Mouse (Mus musculus): ENCODE data around the gene Ncor2. TPM values are rescaled to one million over a fixed set of nuclear protein-coding genes. Genes with fewer than 3 reads are reported as not detected.
"Not testable (repeated sequence)": the region's sequence is repeated elsewhere in the genome, so short reads cannot be mapped to it uniquely, and the experiment has no call there.

Ncor2 gene
- 100 to 1,000 TPM; 123 to 153 TPM for total RNA-seq (2021)
- long read RNA-seq, experiment 1, partial matches to known transcripts, result 37 of 64 reads
- long read RNA-seq, experiment 1, other reads (novel, unspliced or antisense), result 27 of 64 reads
- long read RNA-seq, experiment 2, partial matches to known transcripts, result 19 of 52 reads
- long read RNA-seq, experiment 2, other reads (novel, unspliced or antisense), result 31 of 52 reads

GRCm38 (mm10) chr5:125179007-125179734, at the start of gene Ncor2:
Gene Ncor2 (minus strand): TSS chr5:125179219.
- peak within 1 kb of the TSS; percentile 93 for H3K27ac ChIP-seq
- peak within 1 kb of the TSS; percentile 94 for H3K4me3 ChIP-seq
- DNase-seq, result peak; percentile 91
- intact Hi-C loops (cut with DNase I), result loop anchor here (2.0 kb wide), 1 partner anchor 38 kb away; no protein-coding TSS in a partner anchor
- no peak for TF ChIP-seq CTCF (IDR thresholded peaks at IDR 0.05)

DNA sequence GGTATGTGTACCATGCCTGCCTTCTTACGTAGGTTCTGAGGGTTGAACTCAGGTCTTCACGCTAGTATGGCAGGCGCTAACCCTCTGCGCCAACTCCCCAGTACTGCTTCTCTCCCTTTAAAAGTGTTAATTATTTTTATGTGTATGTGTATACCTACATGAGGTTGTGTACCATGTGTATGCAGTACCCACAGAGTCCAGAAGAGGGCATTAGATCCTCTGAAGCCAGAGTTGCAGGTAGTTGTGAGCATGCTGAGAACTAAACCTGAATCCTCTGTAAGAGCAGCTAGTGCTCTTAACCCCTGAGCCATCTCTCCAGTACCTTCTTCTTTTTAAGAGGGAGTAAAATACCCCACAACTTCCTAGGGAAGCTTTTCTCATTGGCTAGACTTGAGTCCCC, 48.7 kb upstream of the Ncor2 start:
- Histone ChIP-seq H3K27ac (no peak overlapping the region), H3K4me3 (no peak overlapping the region)
- peak; percentile 29; the same call in 1 of the 2 replicates for TF ChIP-seq CTCF (IDR thresholded peaks at IDR 0.05)
- DNase-seq, result no peak
- intact Hi-C loops (cut with DNase I), result no loop called here

GRCm38 (mm10) chr5:125226229-125226634, 47.2 kb upstream of the Ncor2 start:
- peak overlapping the region; percentile 63 for H3K27ac ChIP-seq
- peak; percentile 79 for DNase-seq
- no peak for TF ChIP-seq CTCF (IDR thresholded peaks at IDR 0.05)
- H3K4me3 ChIP-seq, result no peak overlapping the region
- intact Hi-C loops (cut with DNase I), result no loop called here

- Histone ChIP-seq H3K27ac (peak overlapping the region; percentile 63; the same call in 1 of the 2 replicates), H3K4me3 (no peak overlapping the region)
- TF ChIP-seq CTCF (IDR thresholded peaks at IDR 0.05), result no peak
- DNase-seq, result no peak
- intact Hi-C loops (cut with DNase I), result no loop called here
These were observed 45.9 kb upstream of the Ncor2 start for GRCm38 (mm10) chr5:125224925-125225324.

- no peak for DNase-seq
- Histone ChIP-seq H3K27ac (no peak overlapping the region), H3K4me3 (no peak overlapping the region)
- no peak for TF ChIP-seq CTCF (IDR thresholded peaks at IDR 0.05)
- intact Hi-C loops (cut with DNase I), result no loop called here
These were observed 44.9 kb upstream of the Ncor2 start for GRCm38 (mm10) chr5:125223961-125224360.

DNA sequence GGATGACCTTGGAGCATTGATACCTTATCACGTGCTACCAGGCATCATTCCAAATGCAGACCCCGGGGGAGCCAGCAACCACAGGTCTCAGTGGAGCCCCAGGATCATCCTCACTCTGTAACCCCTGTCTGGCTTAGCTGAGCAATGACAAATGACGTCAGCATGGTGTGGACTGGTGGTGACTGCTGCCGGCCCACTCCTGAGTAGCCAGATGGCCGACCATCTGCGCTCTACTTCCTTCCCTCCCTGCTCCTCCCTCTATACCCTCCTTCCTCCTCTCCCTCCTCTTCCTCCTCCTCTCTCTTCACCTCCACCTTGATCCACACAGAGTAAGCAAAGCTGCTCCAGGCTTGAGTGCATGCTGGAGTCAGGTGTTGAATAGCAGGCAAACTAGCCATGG, 43.7 kb upstream of the Ncor2 start:
- Histone ChIP-seq H3K4me3 (no peak overlapping the region), H3K27ac (no peak overlapping the region)
- intact Hi-C loops (cut with DNase I), result no loop called here
- DNase-seq, result no peak
- no peak for TF ChIP-seq CTCF (IDR thresholded peaks at IDR 0.05)

DNA sequence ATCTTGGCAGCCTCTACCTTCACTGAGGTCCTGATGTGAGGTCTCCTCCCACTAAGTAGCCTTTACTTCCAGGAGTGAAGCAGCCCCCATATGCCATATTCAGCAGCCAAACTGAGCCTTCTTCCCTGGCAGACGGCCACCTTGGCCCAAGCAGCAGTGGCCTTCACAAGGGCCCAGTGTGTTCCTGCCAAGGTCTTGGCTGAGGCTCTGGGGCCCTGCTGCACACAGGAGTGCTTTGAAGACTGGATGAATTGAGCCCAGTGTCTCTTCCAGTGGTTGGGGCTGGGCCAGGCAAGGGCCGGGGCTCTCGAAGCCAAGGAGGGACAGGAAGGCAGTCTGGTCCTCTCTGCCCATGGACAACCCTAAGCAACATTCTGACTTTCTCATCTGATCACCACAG, 42.8 kb upstream of the Ncor2 start:
- no peak for TF ChIP-seq CTCF (IDR thresholded peaks at IDR 0.05)
- intact Hi-C loops (cut with DNase I), result no loop called here

DNA sequence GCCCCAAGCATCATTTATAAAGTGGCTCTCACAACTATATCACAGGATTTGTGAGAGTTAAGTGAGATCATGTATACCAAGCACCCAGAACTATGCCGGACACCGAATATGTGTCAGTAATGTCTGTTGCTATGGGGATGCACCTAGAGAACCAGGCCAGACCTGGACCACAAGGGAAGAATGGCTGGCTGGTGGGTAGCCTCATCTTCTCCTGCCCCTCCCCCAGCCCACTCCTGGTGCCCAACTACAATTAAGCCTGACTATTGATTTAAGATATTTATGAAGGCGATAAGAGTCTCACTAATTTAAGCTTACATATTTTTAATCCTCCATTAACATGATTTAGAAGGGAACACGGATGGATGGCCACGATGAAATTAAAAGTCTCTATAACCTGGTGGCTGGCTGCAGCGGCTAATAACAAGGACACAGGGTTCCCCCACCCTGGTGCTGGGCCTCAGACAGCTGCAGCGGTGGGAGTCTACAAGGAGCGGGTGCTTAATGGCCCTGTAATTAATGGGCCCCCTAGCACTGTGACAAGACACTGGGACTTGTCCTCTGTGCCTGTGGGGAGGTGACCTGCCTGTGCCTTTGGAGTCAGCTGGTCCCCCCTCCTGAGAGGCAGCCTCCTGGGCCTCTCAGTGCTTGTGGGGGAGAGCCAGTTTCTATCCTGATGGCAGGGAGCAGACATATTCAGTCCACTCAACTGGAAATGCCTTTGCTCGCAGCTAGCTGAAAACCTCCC, 38.6 kb upstream of the Ncor2 start:
- no peak for TF ChIP-seq CTCF (IDR thresholded peaks at IDR 0.05)
- intact Hi-C loops (cut with DNase I), result no loop called here
- H3K27ac ChIP-seq, result no peak overlapping the region

More for the DNA sequence above, 42.8 kb upstream of the Ncor2 start:
- DNase-seq, result peak; percentile 83
- Histone ChIP-seq H3K27ac (peak overlapping the region; percentile 24), H3K4me3 (no peak overlapping the region)

GRCm38 (mm10) chr5:125215930-125216459, 37.0 kb upstream of the Ncor2 start:
- Histone ChIP-seq H3K27ac (peak overlapping the region; percentile 76), H3K4me3 (peak overlapping the region; percentile 58)
- TF ChIP-seq CTCF (IDR thresholded peaks at IDR 0.05), result no peak
- peak; percentile 76 for DNase-seq
- intact Hi-C loops (cut with DNase I), result no loop called here

More for the DNA sequence above, 38.6 kb upstream of the Ncor2 start:
- no peak for DNase-seq
- no peak overlapping the region for H3K4me3 ChIP-seq

- Histone ChIP-seq H3K27ac (peak overlapping the region; percentile 76), H3K4me3 (peak overlapping the region; percentile 58)
- no peak for TF ChIP-seq CTCF (IDR thresholded peaks at IDR 0.05)
- DNase-seq, result peak; percentile 80
- intact Hi-C loops (cut with DNase I), result no loop called here
These were observed 36.4 kb upstream of the Ncor2 start for GRCm38 (mm10) chr5:125215346-125215929.

DNA sequence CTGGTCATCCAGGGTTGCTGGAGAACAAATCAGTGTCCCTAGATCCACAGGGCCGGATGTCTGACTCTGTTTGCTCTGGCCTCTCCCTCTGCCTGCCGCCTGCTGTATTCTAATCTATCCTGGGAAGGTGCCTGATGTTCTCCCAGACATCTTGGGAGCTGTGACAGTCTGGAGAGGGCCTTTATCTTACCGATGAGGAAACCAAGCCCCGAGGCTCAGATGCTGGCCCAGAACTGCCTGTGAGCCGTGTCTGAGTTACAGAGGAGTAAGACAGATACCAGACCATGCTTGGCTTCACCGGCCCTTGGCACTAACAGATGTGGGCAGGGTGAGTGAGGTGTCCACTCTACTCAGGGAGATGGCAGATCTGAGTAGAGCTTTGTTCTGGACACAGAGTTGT, 35.0 kb upstream of the Ncor2 start:
- intact Hi-C loops (cut with DNase I), result no loop called here
- no peak overlapping the region for H3K4me3 ChIP-seq
- no peak for TF ChIP-seq CTCF (IDR thresholded peaks at IDR 0.05)
- no peak for DNase-seq
- no peak overlapping the region for H3K27ac ChIP-seq

- H3K4me3 ChIP-seq; DNase-seq; H3K27ac ChIP-seq; intact Hi-C loops (cut with DNase I): not testable (repeated sequence)
- TF ChIP-seq CTCF (IDR thresholded peaks at IDR 0.05), result peak; percentile 43; the same call in 1 of the 2 replicates
These were observed 25.9 kb upstream of the Ncor2 start for GRCm38 (mm10) chr5:125204910-125205309.

All from gastrocnemius, adult 2 months (tissue).